Mouse (Mus musculus): ENCODE data around the gene Tmem256. TPM values are rescaled to one million over a fixed set of nuclear protein-coding genes. Genes with fewer than 3 reads are reported as not detected.

Tmem256 gene
- polyA plus RNA-seq, 1 experiment from 2014 or later: 290 TPM

- no peak within 1 kb of the TSS for H3K27ac ChIP-seq
- peaks cover 36% of the 10 kb centered on the region for H3K36me3 ChIP-seq (replicated peaks)
- DNase-seq (ENCODE audit: extremely low spot score, low spot score): no peak
- H3K4me3 ChIP-seq: no peak within 1 kb of the TSS
- H3K9me3 ChIP-seq: peaks cover 17% of the 10 kb centered on the region
- H3K4me1 ChIP-seq: peaks cover 7% of the 10 kb centered on the region; the same call in 1 of the 2 replicates
- no peaks in the 10 kb centered on the region for H3K27me3 ChIP-seq (ENCODE audit: poor library complexity, severe bottlenecking)
- WGBS: 90% methylated on average over 3 of the region's 3 CpGs
These were observed 16.2 kb upstream of the Tmem256 start, which contains the start of gene Spem1 for GRCm38 (mm10) chr11:69822080-69822479. Gene Spem1 (minus strand): TSS chr11:69822180.

- Histone ChIP-seq H3K36me3 (replicated peaks) (peaks cover 50% of the 10 kb centered on the region), H3K4me3 (no peak overlapping the region), H3K27me3 (ENCODE audit: poor library complexity, severe bottlenecking) (no peaks in the 10 kb centered on the region), H3K27ac (no peak overlapping the region), H3K9me3 (peaks cover 7% of the 10 kb centered on the region; the same call in 1 of the 2 replicates), H3K4me1 (peaks cover 7% of the 10 kb centered on the region; the same call in 1 of the 2 replicates)
- 78% methylated on average over 2 of the region's 2 CpGs for WGBS
- no peak for DNase-seq (ENCODE audit: extremely low spot score, low spot score)
These were observed 14.9 kb upstream of the Tmem256 start for GRCm38 (mm10) chr11:69823456-69823855.

GRCm38 (mm10) chr11:69828832-69829231 lies 9.5 kb upstream of the Tmem256 start:
- peaks cover 86% of the 10 kb centered on the region for H3K36me3 ChIP-seq (replicated peaks)
- DNase-seq (ENCODE audit: extremely low spot score, low spot score): no peak
- WGBS: 75% methylated on average over 5 of the region's 5 CpGs
- peak overlapping the region; percentile 35; the same call in 1 of the 2 replicates for H3K27ac ChIP-seq
- H3K4me1 ChIP-seq: peaks cover 31% of the 10 kb centered on the region
- peaks cover 7% of the 10 kb centered on the region; the same call in 1 of the 2 replicates for H3K9me3 ChIP-seq
- H3K27me3 ChIP-seq (ENCODE audit: poor library complexity, severe bottlenecking): peaks cover 20% of the 10 kb centered on the region
- H3K4me3 ChIP-seq: no peak overlapping the region

- Histone ChIP-seq H3K27me3 (ENCODE audit: poor library complexity, severe bottlenecking) (peaks cover 52% of the 10 kb centered on the region), H3K36me3 (replicated peaks) (peaks cover 42% of the 10 kb centered on the region), H3K9me3 (no peaks in the 10 kb centered on the region), H3K4me1 (peaks cover 66% of the 10 kb centered on the region), H3K4me3 (peak overlapping the region; percentile 75), H3K27ac (peak overlapping the region; percentile 87)
- 63% methylated on average over 8 of the region's 8 CpGs for WGBS
- no peak for DNase-seq (ENCODE audit: extremely low spot score, low spot score)
These were observed 4.8 kb upstream of the Tmem256 start for GRCm38 (mm10) chr11:69833554-69833953.

DNA sequence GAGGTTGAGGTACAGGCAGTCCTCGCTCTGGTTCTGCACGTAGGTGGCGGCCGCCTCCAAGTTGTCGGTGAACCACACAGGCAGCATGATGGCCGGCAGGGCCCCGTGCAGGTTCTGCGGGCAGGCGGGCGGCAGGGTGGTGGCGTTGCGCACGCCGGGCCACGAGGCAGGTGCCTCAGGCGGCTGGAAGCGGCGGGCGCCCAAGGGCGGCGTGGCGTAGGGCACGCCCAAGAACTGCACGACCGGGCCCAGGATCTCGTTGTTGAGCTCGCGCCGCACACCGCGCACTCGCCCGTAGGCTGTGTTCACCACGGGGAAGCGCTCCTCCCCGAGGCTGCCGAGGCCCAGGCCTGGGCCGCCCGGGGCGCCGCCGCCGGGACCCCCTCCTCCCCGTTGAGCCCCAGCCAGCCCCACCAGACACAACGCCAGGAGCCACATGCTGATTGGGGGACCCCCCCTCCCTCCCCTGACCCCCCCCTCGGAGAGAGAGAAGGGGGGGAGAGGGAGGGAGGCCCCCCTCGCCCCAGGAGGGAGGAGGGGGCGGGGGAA lies 4.2 kb upstream of the Tmem256 start:
- WGBS: 6% methylated on average over 44 of the region's 48 CpGs
- Histone ChIP-seq H3K4me1 (peaks cover 66% of the 10 kb centered on the region), H3K27ac (peak overlapping the region; percentile 87)

GRCm38 (mm10) chr11:69835326-69835965 lies 2.9 kb upstream of the Tmem256 start:
- Histone ChIP-seq H3K4me3 (peak overlapping the region; percentile 75), H3K27me3 (ENCODE audit: poor library complexity, severe bottlenecking) (peaks cover 52% of the 10 kb centered on the region), H3K9me3 (no peaks in the 10 kb centered on the region), H3K4me1 (peaks cover 69% of the 10 kb centered on the region), H3K36me3 (replicated peaks) (peaks cover 33% of the 10 kb centered on the region), H3K27ac (peak overlapping the region; percentile 87)
- 2% methylated on average over 9 of the region's 9 CpGs for WGBS
- DNase-seq (ENCODE audit: extremely low spot score, low spot score): peak; percentile 59

More for the DNA sequence above, 4.2 kb upstream of the Tmem256 start:
- no peaks in the 10 kb centered on the region for H3K9me3 ChIP-seq
- peaks cover 52% of the 10 kb centered on the region for H3K27me3 ChIP-seq (ENCODE audit: poor library complexity, severe bottlenecking)
- DNase-seq (ENCODE audit: extremely low spot score, low spot score): no peak
- H3K36me3 ChIP-seq (replicated peaks): peaks cover 37% of the 10 kb centered on the region
- peak overlapping the region; percentile 75 for H3K4me3 ChIP-seq

DNA sequence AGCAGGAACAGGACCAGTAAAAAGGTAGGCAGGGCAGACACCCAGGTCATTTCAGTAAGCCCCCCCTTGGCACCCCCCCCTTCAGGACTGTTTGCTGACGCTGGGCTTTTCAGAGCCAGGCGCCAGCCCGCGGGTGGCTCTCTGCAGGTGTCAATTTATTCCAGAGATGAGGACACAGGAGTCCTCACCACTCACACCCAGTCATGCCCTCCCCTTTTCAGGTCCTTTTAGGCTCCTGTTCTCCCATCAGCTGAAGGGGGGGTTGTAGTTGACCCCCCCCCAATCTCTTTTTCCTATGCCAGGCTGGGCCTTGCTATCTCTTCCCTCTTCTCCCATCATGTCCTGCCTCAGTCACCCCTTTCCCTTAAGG lies 2.4 kb upstream of the Tmem256 start:
- Histone ChIP-seq H3K4me3 (peak overlapping the region; percentile 75), H3K36me3 (replicated peaks) (peaks cover 31% of the 10 kb centered on the region), H3K9me3 (no peaks in the 10 kb centered on the region), H3K27ac (peak overlapping the region; percentile 87), H3K27me3 (ENCODE audit: poor library complexity, severe bottlenecking) (peaks cover 52% of the 10 kb centered on the region), H3K4me1 (peaks cover 66% of the 10 kb centered on the region)
- no peak for DNase-seq (ENCODE audit: extremely low spot score, low spot score)
- 2% methylated on average over 4 of the region's 4 CpGs for WGBS

- peak; percentile 54 for DNase-seq (ENCODE audit: extremely low spot score, low spot score)
- H3K4me1 ChIP-seq: peaks cover 62% of the 10 kb centered on the region
- under 1% methylated on average over 52 of the region's 52 CpGs for WGBS
- peaks cover 51% of the 10 kb centered on the region for H3K27me3 ChIP-seq (ENCODE audit: poor library complexity, severe bottlenecking)
- H3K27ac ChIP-seq: peak overlapping the region; percentile 87
- H3K36me3 ChIP-seq (replicated peaks): peaks cover 22% of the 10 kb centered on the region
- peak overlapping the region; percentile 75 for H3K4me3 ChIP-seq
- no peaks in the 10 kb centered on the region for H3K9me3 ChIP-seq
These were observed 1.4 kb upstream of the Tmem256 start for GRCm38 (mm10) chr11:69836703-69837576.

DNA sequence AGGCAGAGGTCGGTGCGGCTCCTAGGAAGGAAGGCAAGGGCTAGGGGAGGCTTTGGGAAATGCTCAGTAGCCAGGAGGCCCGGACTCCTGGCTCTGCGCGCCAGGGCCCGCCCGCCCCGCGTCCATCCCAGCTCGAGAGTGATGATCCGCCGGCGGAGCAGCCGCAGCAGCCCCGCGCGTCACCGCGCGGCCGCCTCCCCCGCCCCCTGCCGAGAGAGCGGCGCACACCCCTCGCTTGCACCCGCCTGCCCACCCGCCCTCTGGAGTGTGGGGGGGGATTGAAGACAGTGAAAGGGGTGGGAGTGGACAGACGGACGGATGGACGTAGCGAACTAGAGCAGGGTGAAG lies 736 bp upstream of the Tmem256 start, which contains the start of gene Nlgn2:
Gene Nlgn2, minus strand, starts transcription at position 181 of the 348 bp plus-strand sequence.
- Histone ChIP-seq H3K27me3 (ENCODE audit: poor library complexity, severe bottlenecking) (peaks cover 44% of the 10 kb centered on the region), H3K36me3 (replicated peaks) (peaks cover 15% of the 10 kb centered on the region), H3K4me1 (peaks cover 62% of the 10 kb centered on the region), H3K27ac (peak within 1 kb of the TSS; percentile 87), H3K9me3 (no peaks in the 10 kb centered on the region), H3K4me3 (peak within 1 kb of the TSS; percentile 75)
- DNase-seq (ENCODE audit: extremely low spot score, low spot score): no peak
- under 1% methylated on average over 32 of the region's 32 CpGs for WGBS

GRCm38 (mm10) chr11:69838714-69839104 lies 395 bp downstream of the Tmem256 start:
- Histone ChIP-seq H3K9me3 (no peaks in the 10 kb centered on the region), H3K4me1 (peaks cover 59% of the 10 kb centered on the region), H3K27ac (peak overlapping the region; percentile 87), H3K4me3 (peak overlapping the region; percentile 75), H3K27me3 (ENCODE audit: poor library complexity, severe bottlenecking) (peaks cover 33% of the 10 kb centered on the region), H3K36me3 (replicated peaks) (peaks cover 4% of the 10 kb centered on the region)
- WGBS: 4% methylated on average over 7 of the region's 7 CpGs
- no peak for DNase-seq (ENCODE audit: extremely low spot score, low spot score)

- DNase-seq (ENCODE audit: extremely low spot score, low spot score): peak; percentile 95
- no peaks in the 10 kb centered on the region for H3K9me3 ChIP-seq
- H3K4me3 ChIP-seq: peak within 1 kb of the TSS; percentile 82
- under 1% methylated on average over 37 of the region's 38 CpGs for WGBS
- peaks cover 41% of the 10 kb centered on the region for H3K4me1 ChIP-seq
- peak within 1 kb of the TSS; percentile 97 for H3K27ac ChIP-seq
- peaks cover 37% of the 10 kb centered on the region for H3K36me3 ChIP-seq (replicated peaks)
- H3K27me3 ChIP-seq (ENCODE audit: poor library complexity, severe bottlenecking): no peaks in the 10 kb centered on the region
These were observed 7.9 kb downstream of the Tmem256 start, which contains the start of gene Plscr3 for GRCm38 (mm10) chr11:69846198-69846680. Gene Plscr3 (plus strand): TSS chr11:69846376.
